Mouse (Mus musculus): ENCODE results near the gene Zfp36l2. TPM values are rescaled to one million over a fixed set of nuclear protein-coding genes. Genes with fewer than 3 reads are reported as not detected.

Gene Zfp36l2
- total and polyA plus RNA-seq, 3 experiments = 8.9 to 24.2 (median 9.0) TPM

DNA sequence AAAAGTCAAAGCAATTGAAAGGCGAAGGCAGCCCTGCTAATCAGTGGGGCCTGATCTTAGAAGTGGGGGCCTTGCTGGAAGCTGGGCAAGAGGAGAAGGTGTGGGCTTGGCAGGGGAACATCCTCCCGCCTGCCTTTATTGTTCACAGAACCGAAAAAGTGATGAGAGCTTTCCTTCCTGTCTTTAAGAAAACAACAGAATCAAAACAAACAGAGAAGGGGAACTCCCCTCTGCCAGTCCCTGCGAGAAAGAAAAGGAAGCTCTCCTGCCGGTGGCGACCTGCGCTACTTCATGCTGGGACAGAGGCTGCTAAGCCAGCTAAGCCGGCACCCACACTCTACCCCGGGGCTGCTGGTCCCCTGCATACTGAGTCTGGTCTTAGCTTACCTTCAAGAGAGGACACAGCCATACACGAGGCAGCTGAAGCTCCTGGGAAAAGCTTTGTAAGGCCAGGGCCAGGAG, 41.9 kb downstream of the Zfp36l2 start (continued):
- TF ChIP-seq MAZ (IDR thresholded peaks at IDR 0.05; ENCODE audit: low read depth, low read length) = 0 out of 2 replicates have a peak, but pooled peaks have one; percentile 12
- no peak for TF ChIP-seq USF1 (IDR thresholded peaks at IDR 0.05; ENCODE audit: low read depth, low read length)
- no peak for TF ChIP-seq RAD21 (IDR thresholded peaks at IDR 0.05; ENCODE audit: low read depth, low read length)
- peak; percentile 77 for TF ChIP-seq IRF4 (IDR thresholded peaks at IDR 0.05; ENCODE audit: low read depth, low read length)
- TF ChIP-seq UBTF (IDR thresholded peaks at IDR 0.05; ENCODE audit: low read depth, low read length) = peak; percentile 67; the same call in 1 of the 2 replicates
- TF ChIP-seq CTCF (conservative IDR thresholded peaks at IDR 0.05 in 1 of 2, IDR thresholded peaks at IDR 0.05 in 1 of 2; ENCODE audit: low read depth in 2 of 2, low read length in 2 of 2) = no peak
- TF ChIP-seq ELF1 (IDR thresholded peaks at IDR 0.05; ENCODE audit: low read depth, low read length) = peak; percentile 62; the same call in 1 of the 2 replicates
- no peak for TF ChIP-seq NRF1 (IDR thresholded peaks at IDR 0.05; ENCODE audit: low read depth, low read length)
- TF ChIP-seq MEF2A (IDR thresholded peaks at IDR 0.05; ENCODE audit: borderline replicate concordance, low read depth, low read length) = peak; percentile 54; the same call in 1 of the 2 replicates
- no peak for TF ChIP-seq RCOR1 (conservative IDR thresholded peaks at IDR 0.05; ENCODE audit: low read depth, low read length)
- TF ChIP-seq ZNF384 (IDR thresholded peaks at IDR 0.05; ENCODE audit: low read depth, low read length) = no peak
- TF ChIP-seq JUND (conservative IDR thresholded peaks at IDR 0.05; ENCODE audit: low read depth, low read length) = no peak

DNA sequence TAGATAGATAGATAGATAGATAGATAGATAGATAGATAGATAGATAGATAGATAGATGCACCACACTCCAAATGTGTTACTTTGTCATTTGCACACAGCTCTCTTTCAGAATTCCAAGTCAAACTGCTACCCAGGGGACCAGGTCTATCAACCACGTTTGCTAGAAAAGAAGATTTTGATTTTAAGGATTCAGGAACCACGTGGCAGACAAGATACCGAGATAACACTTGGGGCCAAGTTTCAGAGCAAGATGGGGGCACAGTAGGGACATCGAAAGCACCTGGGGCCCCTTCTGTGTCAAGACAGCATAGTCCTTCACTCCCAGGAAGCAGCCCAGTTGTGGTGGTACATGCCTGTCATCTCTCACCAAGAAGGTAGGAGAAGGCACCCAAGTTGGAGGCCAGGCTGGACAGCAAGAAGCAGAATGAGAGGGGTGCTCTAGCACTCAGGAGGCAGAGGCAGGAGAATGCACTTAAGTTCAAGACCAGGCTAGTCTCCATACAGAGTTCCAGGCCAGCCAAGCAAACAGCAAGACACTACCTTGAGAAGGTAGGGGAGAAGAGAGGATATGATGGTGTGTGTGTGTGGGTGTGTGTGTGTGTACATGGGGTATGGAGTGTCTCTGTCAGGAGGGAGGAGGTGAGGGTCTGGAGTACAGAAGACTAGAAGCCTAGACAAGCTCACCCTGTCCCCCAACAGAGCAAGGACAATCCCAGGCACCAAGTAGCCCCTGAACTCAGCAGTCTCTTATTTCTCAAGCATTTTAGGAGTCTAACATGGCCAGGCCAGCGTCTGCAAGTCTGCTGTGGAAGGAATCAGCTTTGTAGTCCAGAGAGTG, 42.8 kb downstream of the Zfp36l2 start:
- H3K79me2 ChIP-seq (replicated peaks; ENCODE audit: control insufficient read depth, extremely low read depth, insufficient read depth, poor library complexity, severe bottlenecking) = no peaks in the 10 kb centered on the region
- H3K9me3 ChIP-seq (replicated peaks; ENCODE audit: low read length) = no peaks in the 10 kb centered on the region
- DNase-seq (ENCODE audit: extremely low read depth) = no peak
- no peak overlapping the region for H3K4me3 ChIP-seq (replicated peaks in 1 of 3; ENCODE audit: low read depth in 2 of 3, low read length in 2 of 3, poor library complexity in 1 of 3)
- H3K9ac ChIP-seq (ENCODE audit: insufficient read depth, low read depth) = no peak overlapping the region
- dilution Hi-C loops (cut with MboI; ENCODE audit: extremely low pct_ligation_motif_present, extremely low pct_unique_long_range_greater_than_20kb, low sequenced_read_pairs) = no loop called here
- in situ Hi-C loops (cut with MboI; ENCODE audit: low pct_ligation_motif_present, low pct_unique_long_range_greater_than_20kb, low sequenced_read_pairs) = no loop called here
- H3K4me2 ChIP-seq (ENCODE audit: insufficient read depth, low read depth, poor library complexity, severe bottlenecking) = no peak overlapping the region
- H3K27ac ChIP-seq (ENCODE audit: insufficient read depth, low read depth) = no peak overlapping the region
- no peaks in the 10 kb centered on the region for H3K36me3 ChIP-seq (replicated peaks in 1 of 2; ENCODE audit: control insufficient read depth in 1 of 2, insufficient read depth in 1 of 2, low read length in 1 of 2)
- peaks cover 17 to 57% of the 10 kb centered on the region in 2 experiments for H3K4me1 ChIP-seq (ENCODE audit: control insufficient read depth in 1 of 2, insufficient read depth in 2 of 2)
- TF ChIP-seq JUN (IDR thresholded peaks at IDR 0.05; ENCODE audit: insufficient read depth, low read depth, low read length) (no peak), ZNF384 (IDR thresholded peaks at IDR 0.05; ENCODE audit: low read depth, low read length) (no peak), GABPA (IDR thresholded peaks at IDR 0.05; ENCODE audit: insufficient replicate concordance, low read depth, low read length) (no peak), MEF2A (IDR thresholded peaks at IDR 0.05; ENCODE audit: borderline replicate concordance, low read depth, low read length) (no peak), HCFC1 (IDR thresholded peaks at IDR 0.05; ENCODE audit: low read depth, low read length) (no peak), MAFK (IDR thresholded peaks at IDR 0.05; ENCODE audit: insufficient replicate concordance, low read length) (no peak), JUND (conservative IDR thresholded peaks at IDR 0.05; ENCODE audit: low read depth, low read length) (no peak), EP300 (IDR thresholded peaks at IDR 0.05; ENCODE audit: low read length) (no peak), USF2 (conservative IDR thresholded peaks at IDR 0.05; ENCODE audit: low read depth, low read length) (no peak), IRF4 (IDR thresholded peaks at IDR 0.05; ENCODE audit: low read depth, low read length) (no peak), ZKSCAN1 (IDR thresholded peaks at IDR 0.05; ENCODE audit: borderline replicate concordance, low read depth, low read length) (no peak), POLR2A (IDR thresholded peaks at IDR 0.05; ENCODE audit: low read depth, low read length) (no peak), SIN3A (IDR thresholded peaks at IDR 0.05; ENCODE audit: low read length) (no peak), CTCF (conservative IDR thresholded peaks at IDR 0.05 in 1 of 2, IDR thresholded peaks at IDR 0.05 in 1 of 2; ENCODE audit: low read depth in 2 of 2, low read length in 2 of 2) (no peak), E2F4 (IDR thresholded peaks at IDR 0.05; ENCODE audit: insufficient replicate concordance, low read depth, low read length) (no peak), TBP (conservative IDR thresholded peaks at IDR 0.05; ENCODE audit: low read depth, low read length) (no peak), ZMIZ1 (IDR thresholded peaks at IDR 0.05; ENCODE audit: low read depth, low read length) (no peak), RAD21 (IDR thresholded peaks at IDR 0.05; ENCODE audit: low read depth, low read length) (no peak), BHLHE40 (IDR thresholded peaks at IDR 0.05; ENCODE audit: low read depth, low read length) (no peak), MAX (IDR thresholded peaks at IDR 0.05; ENCODE audit: low read length) (no peak)
- peaks cover 2% of the 10 kb centered on the region for H3K27me3 ChIP-seq (replicated peaks)
